Mouse (Mus musculus) E14TG2a.4 (cell line): ENCODE results near the gene Agpat2.

Experiments used
- H3K27me3 ChIP-seq: 2 replicates; pipeline ENCODE4 v1.6.1; 2014; ENCODE audit warnings: low read length, control low read depth; ENCODE audit not compliant: insufficient read depth
- H3K36me3 ChIP-seq: 2 replicates; pipeline ENCODE4 v1.6.1; 2014; ENCODE audit warnings: low read length, control low read depth; ENCODE audit not compliant: insufficient read depth
- H3K4me1 ChIP-seq: replicated peaks from 2 replicates; pipeline ENCODE4 v1.6.1; 2014; ENCODE audit warnings: low read depth, low read length, control low read depth
- H3K4me3 ChIP-seq: replicated peaks from 2 replicates; pipeline ENCODE4 v1.5.1; 2014; ENCODE audit warnings: mild to moderate bottlenecking, low read length
- H3K9me3 ChIP-seq: 2 replicates; pipeline ENCODE4 v1.6.1; 2014; ENCODE audit warnings: low read length, control low read depth
- CTCF ChIP-seq: conservative IDR thresholded peaks from 2 replicates; pipeline ENCODE4 v1.5.1; 2014; ENCODE audit warnings: low read length
- NANOG ChIP-seq: IDR thresholded peaks from 2 replicates; pipeline ENCODE4 v1.6.1; 2014; ENCODE audit warnings: borderline replicate concordance, low read length, mixed read lengths
- POU5F1 ChIP-seq: IDR thresholded peaks from 2 replicates; pipeline ENCODE4 v1.6.1; 2014; ENCODE audit warnings: low read length, borderline replicate concordance

The Agpat2 gene

GRCm38 (mm10) chr2:26603720-26604671 is at the start of gene Agpat2:
Gene Agpat2 (minus strand): TSS chr2:26604417.
- peak within 1 kb of the TSS; percentile 88 for H3K4me3 ChIP-seq
- H3K4me1 ChIP-seq = peaks cover 89% of the 10 kb centered on the region
- no peaks in the 10 kb centered on the region for H3K9me3 ChIP-seq
- peaks cover 17% of the 10 kb centered on the region; the same call in 1 of the 2 replicates for H3K36me3 ChIP-seq
- TF ChIP-seq POU5F1 (no peak), CTCF (no peak), NANOG (no peak)
- no peaks in the 10 kb centered on the region for H3K27me3 ChIP-seq

GRCm38 (mm10) chr2:26646643-26647293 is 42.6 kb upstream of the Agpat2 start:
- Histone ChIP-seq H3K4me3 (no peak overlapping the region), H3K9me3 (peaks cover 29% of the 10 kb centered on the region), H3K27me3 (no peaks in the 10 kb centered on the region), H3K36me3 (no peaks in the 10 kb centered on the region), H3K4me1 (peaks cover 28% of the 10 kb centered on the region)
- TF ChIP-seq CTCF = peak; percentile 86
- no peak for TF ChIP-seq NANOG

GRCm38 (mm10) chr2:26643942-26644341 is 39.7 kb upstream of the Agpat2 start:
- H3K4me3 ChIP-seq = no peak overlapping the region
- H3K27me3 ChIP-seq = no peaks in the 10 kb centered on the region
- H3K36me3 ChIP-seq = peaks cover 5% of the 10 kb centered on the region
- peaks cover 37% of the 10 kb centered on the region for H3K4me1 ChIP-seq
- peaks cover 29% of the 10 kb centered on the region for H3K9me3 ChIP-seq
- TF ChIP-seq POU5F1 (no peak), CTCF (peak; percentile 85)

- peaks cover 63% of the 10 kb centered on the region for H3K4me1 ChIP-seq
- H3K4me3 ChIP-seq = no peak overlapping the region
- TF ChIP-seq NANOG (no peak), POU5F1 (no peak), CTCF (no peak)
- peaks cover 33% of the 10 kb centered on the region for H3K36me3 ChIP-seq
- peaks cover 4% of the 10 kb centered on the region; the same call in 1 of the 2 replicates for H3K9me3 ChIP-seq
- no peaks in the 10 kb centered on the region for H3K27me3 ChIP-seq
Observed at GRCm38 (mm10) chr2:26641006-26641647, 36.9 kb upstream of the Agpat2 start.

GRCm38 (mm10) chr2:26639838-26640830 is 35.9 kb upstream of the Agpat2 start:
- Histone ChIP-seq H3K4me1 (peaks cover 73% of the 10 kb centered on the region), H3K4me3 (peak overlapping the region; percentile 100), H3K27me3 (no peaks in the 10 kb centered on the region), H3K36me3 (peaks cover 43% of the 10 kb centered on the region), H3K9me3 (no peaks in the 10 kb centered on the region)
- peak; percentile 80 for TF ChIP-seq CTCF
- TF ChIP-seq NANOG = no peak

- TF ChIP-seq CTCF (peak; percentile 30), NANOG (no peak)
- peaks cover 73% of the 10 kb centered on the region for H3K4me1 ChIP-seq
- peak overlapping the region; percentile 100 for H3K4me3 ChIP-seq
- H3K36me3 ChIP-seq = peaks cover 53% of the 10 kb centered on the region
- no peaks in the 10 kb centered on the region for H3K9me3 ChIP-seq
- no peaks in the 10 kb centered on the region for H3K27me3 ChIP-seq
Observed at GRCm38 (mm10) chr2:26639083-26639482, 34.9 kb upstream of the Agpat2 start.

- Histone ChIP-seq H3K4me1 (peaks cover 72% of the 10 kb centered on the region), H3K27me3 (no peaks in the 10 kb centered on the region), H3K36me3 (peaks cover 58% of the 10 kb centered on the region), H3K4me3 (peak overlapping the region; percentile 100), H3K9me3 (no peaks in the 10 kb centered on the region)
- no peak for TF ChIP-seq NANOG
- no peak for TF ChIP-seq POU5F1
- TF ChIP-seq CTCF = no peak
Observed at GRCm38 (mm10) chr2:26638572-26638971, 34.4 kb upstream of the Agpat2 start.

- peak overlapping the region; percentile 100 for H3K4me3 ChIP-seq
- H3K9me3 ChIP-seq = no peaks in the 10 kb centered on the region
- no peaks in the 10 kb centered on the region for H3K27me3 ChIP-seq
- H3K36me3 ChIP-seq = peaks cover 64% of the 10 kb centered on the region
- H3K4me1 ChIP-seq = peaks cover 68% of the 10 kb centered on the region
- no peak for TF ChIP-seq CTCF
- no peak for TF ChIP-seq POU5F1
- TF ChIP-seq NANOG = no peak
Observed at GRCm38 (mm10) chr2:26638039-26638438, 33.8 kb upstream of the Agpat2 start.
